Mouse (Mus musculus) midbrain, postnatal 0 days (tissue): Measurements from ENCODE around the gene Majin. TPM values are rescaled to one million over a fixed set of nuclear protein-coding genes. Genes with fewer than 3 reads are reported as not detected.
A peak's percentile ranks its signal among the peaks of the same experiment; 100 is the strongest.

ENCODE experiments used
- ATAC-seq: fragments of 200-750 bp; cut with Nextera tagmentation; 2 replicates; pipeline ENCODE4 v1.8.0; 2017; ENCODE audit warnings: moderate number of reproducible peaks, mild to moderate bottlenecking, moderate TSS enrichment, moderate library complexity; ENCODE audit not compliant: low FRiP score
- DNase-seq: peaks from one replicate; pipeline ENCODE4 v3.0.0-alpha.2; 2015; ENCODE audit warnings: low spot score
- H3K27ac ChIP-seq: fragments of 300-500 bp; sonication (generic); 2 replicates; pipeline ENCODE4 v1.5.1; 2014; ENCODE audit warnings: low read depth, mild to moderate bottlenecking, low read length, mixed read lengths
- H3K27me3 ChIP-seq: fragments of 300-500 bp; sonication (generic); 2 replicates; pipeline ENCODE4 v1.6.1; 2014; ENCODE audit warnings: low read length, control low read depth, mixed read lengths; ENCODE audit not compliant: insufficient read depth
- H3K36me3 ChIP-seq: fragments of 300-500 bp; sonication (generic); 2 replicates; pipeline ENCODE4 v1.6.1; 2014; ENCODE audit warnings: low read length, control low read depth, mixed read lengths; ENCODE audit not compliant: insufficient read depth
- H3K4me1 ChIP-seq: fragments of 300-500 bp; sonication (generic); 2 replicates; pipeline ENCODE4 v1.6.1; 2014; ENCODE audit warnings: mild to moderate bottlenecking, control low read depth, antibody characterized with exemption, low read length, mixed read lengths; ENCODE audit not compliant: insufficient read depth
- H3K4me2 ChIP-seq: fragments of 300-500 bp; sonication (generic); 2 replicates; pipeline ENCODE4 v1.6.1; 2014; ENCODE audit warnings: low read depth, mild to moderate bottlenecking, low read length, mixed read lengths; ENCODE audit not compliant: poor library complexity, severe bottlenecking
- H3K4me3 ChIP-seq: fragments of 300-500 bp; sonication (generic); 2 replicates; pipeline ENCODE4 v1.5.1; 2014; ENCODE audit warnings: low read depth, mild to moderate bottlenecking, low read length, moderate library complexity
- H3K9ac ChIP-seq: fragments of 300-500 bp; sonication (generic); replicated peaks from 2 replicates; pipeline ENCODE4 v1.6.1; 2014; ENCODE audit warnings: mild to moderate bottlenecking, low read length, moderate library complexity, mixed read lengths; ENCODE audit not compliant: poor library complexity, severe bottlenecking
- H3K9me3 ChIP-seq: fragments of 300-500 bp; sonication (generic); 2 replicates; pipeline ENCODE4 v1.6.1; 2016; ENCODE audit warnings: low read length, control low read depth
- CTCF ChIP-seq: IDR thresholded peaks from 2 replicates; pipeline ENCODE4 v1.5.1; 2016; ENCODE audit warnings: antibody characterized with exemption, mild to moderate bottlenecking
- WGBS: fragments of 180-500 bp; shearing (Covaris S2); extraction: QIAGEN DNeasy Blood & Tissue Kit; methylation state at CpG from one replicate; pipeline ENCODE4 v1.1.7; 2014; 5-methylcytosine and 5-hydroxymethylcytosine counted together
- microRNA counts: library from miRNA; unstranded; fragments of <30 nt; microRNA quantifications from one replicate; lab custom pipeline; 2015
- microRNA-seq: library from miRNA; unstranded; fragments of <30 nt; microRNA quantifications from one replicate; pipeline ENCODE4, GENCODE M21; 2016; ENCODE audit warnings: borderline number of aligned reads
- polyA plus RNA-seq: library from polyadenylated mRNA; unstranded; fragments of >200 nt; fragmentation: Nextera tagmentation; extraction: Ambion mirVana; gene quantifications from 2 replicates; pipeline ENCODE4 v1.2.1, GENCODE M21; 2015
- total RNA-seq: library from RNA; depleted of rRNA; stranded (reverse); fragments of >200 nt; gene quantifications from 2 replicates; pipeline ENCODE4 v1.2.3, GENCODE M21; 2014; rRNA removed

Majin gene
- total and polyA plus RNA-seq, 2 experiments from 2014 or later, result 0.16 TPM; not detected in 1

GRCm38 (mm10) chr19:6271206-6271605 lies 87.0 kb downstream of the Majin start:
- Histone ChIP-seq H3K4me3 (no peak overlapping the region), H3K4me2 (no peak overlapping the region), H3K36me3 (no peaks in the 10 kb centered on the region), H3K9ac (no peak overlapping the region), H3K4me1 (no peaks in the 10 kb centered on the region), H3K27ac (no peak overlapping the region), H3K27me3 (no peaks in the 10 kb centered on the region), H3K9me3 (no peaks in the 10 kb centered on the region)
- DNase-seq, result no peak
- 36% methylated on average over 8 of the region's 8 CpGs for WGBS
- TF ChIP-seq CTCF, result no peak
- no peak for ATAC-seq

GRCm38 (mm10) chr19:6272053-6272452 lies 87.9 kb downstream of the Majin start:
- Histone ChIP-seq H3K4me1 (no peaks in the 10 kb centered on the region), H3K9ac (no peak overlapping the region), H3K9me3 (no peaks in the 10 kb centered on the region), H3K4me3 (no peak overlapping the region), H3K27ac (no peak overlapping the region), H3K27me3 (no peaks in the 10 kb centered on the region), H3K36me3 (no peaks in the 10 kb centered on the region), H3K4me2 (no peak overlapping the region)
- 72% methylated on average over 7 of the region's 7 CpGs for WGBS
- DNase-seq, result no peak
- no peak for TF ChIP-seq CTCF
- ATAC-seq, result no peak

- TF ChIP-seq CTCF, result no peak
- no peaks in the 10 kb centered on the region for H3K9me3 ChIP-seq
- no peaks in the 10 kb centered on the region for H3K27me3 ChIP-seq
- no peak for ATAC-seq
- DNase-seq, result no peak
- H3K36me3 ChIP-seq, result no peaks in the 10 kb centered on the region
- no peak overlapping the region for H3K9ac ChIP-seq
- WGBS, result 80% methylated on average over 4 of the region's 4 CpGs
- H3K4me1 ChIP-seq, result no peaks in the 10 kb centered on the region
- H3K4me3 ChIP-seq, result no peak overlapping the region
- no peak overlapping the region for H3K27ac ChIP-seq
- no peak overlapping the region for H3K4me2 ChIP-seq
These were observed 88.5 kb downstream of the Majin start for GRCm38 (mm10) chr19:6272738-6273137.

GRCm38 (mm10) chr19:6273592-6273991 lies 89.4 kb downstream of the Majin start:
- Histone ChIP-seq H3K4me2 (no peak overlapping the region), H3K4me1 (peaks cover 7% of the 10 kb centered on the region; the same call in 1 of the 2 replicates), H3K9ac (no peak overlapping the region), H3K9me3 (no peaks in the 10 kb centered on the region), H3K27me3 (no peaks in the 10 kb centered on the region), H3K27ac (no peak overlapping the region), H3K4me3 (no peak overlapping the region), H3K36me3 (no peaks in the 10 kb centered on the region)
- 95% methylated on average over 4 of the region's 4 CpGs for WGBS
- TF ChIP-seq CTCF, result no peak
- ATAC-seq (no peak), DNase-seq (no peak)

MicroRNAs encoded within 50 kb of the gene (microRNA counts, 519-probe panel; counts per million panel counts)
- microRNA mmu-miR-192 (lab: Ali Mortazavi, UCI), result 528 counts per million, percentile 58 among the panel's probes with 10 or more counts

Small RNA genes lying within 50 kb of the gene (microRNA-seq; reads per million reads assigned to microRNA genes)
- gene Mir192 (102 reads per million, percentile 44 among the genes with 10 or more reads in this experiment), gene Mir194-2 (144 reads per million, percentile 50 among the genes with 10 or more reads in this experiment)

Other genes starting within 250 kb of the Majin start
- gene Pola2, start 220.2 kb upstream of the Majin start, total RNA-seq, result 17.8 and 21.6 TPM in 2 replicates
- gene Pola2, start 220.2 kb upstream of the Majin start, polyA plus RNA-seq, result 16.7 and 16.9 TPM in 2 replicates
- gene Slc22a20, start 198.2 kb upstream of the Majin start, total RNA-seq, result not detected in 2 replicates
- not detected in 2 replicates for gene Slc22a20, start 198.2 kb upstream of the Majin start, polyA plus RNA-seq
- gene Capn1, start 168.5 kb upstream of the Majin start, total RNA-seq, result 7.9 and 13.2 TPM in 2 replicates
- 3.3 and 3.9 TPM in 2 replicates for gene Capn1, start 168.5 kb upstream of the Majin start, polyA plus RNA-seq
- gene Syvn1, start 137.8 kb upstream of the Majin start, total RNA-seq, result 27.8 and 36.3 TPM in 2 replicates
- 34.6 and 34.8 TPM in 2 replicates for gene Syvn1, start 137.8 kb upstream of the Majin start, polyA plus RNA-seq
- gene Mrpl49, start 126.6 kb upstream of the Majin start, total RNA-seq, result 34.7 and 37.3 TPM in 2 replicates
- gene Mrpl49, start 126.6 kb upstream of the Majin start, polyA plus RNA-seq, result 50.0 and 55.8 TPM in 2 replicates
- gene Fau, start 126.5 kb upstream of the Majin start, total RNA-seq, result 494 and 628 TPM in 2 replicates
- 587 and 625 TPM in 2 replicates for gene Fau, start 126.5 kb upstream of the Majin start, polyA plus RNA-seq
- 53.3 and 59.1 TPM in 2 replicates for gene Znhit2, start 123.2 kb upstream of the Majin start, total RNA-seq
- 40.4 and 41.0 TPM in 2 replicates for gene Znhit2, start 123.2 kb upstream of the Majin start, polyA plus RNA-seq
- gene Tm7sf2, start 116.0 kb upstream of the Majin start, total RNA-seq, result 79.5 and 98.1 TPM in 2 replicates
- 50.2 and 51.6 TPM in 2 replicates for gene Tm7sf2, start 116.0 kb upstream of the Majin start, polyA plus RNA-seq
- gene Vps51, start 107.2 kb upstream of the Majin start, total RNA-seq, result 95.7 and 114 TPM in 2 replicates
- 92.4 and 101 TPM in 2 replicates for gene Vps51, start 107.2 kb upstream of the Majin start, polyA plus RNA-seq
- gene Tmem262, start 104.4 kb upstream of the Majin start, total RNA-seq, result not detected in 2 replicates
- gene Tmem262, start 104.4 kb upstream of the Majin start, polyA plus RNA-seq, result not detected in 2 replicates
- not detected in 2 replicates for gene Gm28374, start 102.1 kb upstream of the Majin start, total RNA-seq
- 0.81 and 1.1 TPM in 2 replicates for gene Gm28374, start 102.1 kb upstream of the Majin start, polyA plus RNA-seq
- 76.0 and 97.6 TPM in 2 replicates for gene Zfpl1, start 99.4 kb upstream of the Majin start, total RNA-seq
- gene Zfpl1, start 99.4 kb upstream of the Majin start, polyA plus RNA-seq, result 92.0 and 99.6 TPM in 2 replicates
- gene Cdca5, start 99.4 kb upstream of the Majin start, total RNA-seq, result 1.3 and 1.6 TPM in 2 replicates
- gene Cdca5, start 99.4 kb upstream of the Majin start, polyA plus RNA-seq, result 1.6 and 1.8 TPM in 2 replicates
- not detected in 2 replicates for gene AC131692.1, start 90.0 kb upstream of the Majin start, total RNA-seq
- not detected in 2 replicates for gene AC131692.1, start 90.0 kb upstream of the Majin start, polyA plus RNA-seq
- gene Naaladl1, start 78.6 kb upstream of the Majin start, total RNA-seq, result 0.42 and 1.0 TPM in 2 replicates
- 0.41 and 0.53 TPM in 2 replicates for gene Naaladl1, start 78.6 kb upstream of the Majin start, polyA plus RNA-seq
- gene Sac3d1, start 65.7 kb upstream of the Majin start, total RNA-seq, result 66.6 and 73.1 TPM in 2 replicates
- gene Sac3d1, start 65.7 kb upstream of the Majin start, polyA plus RNA-seq, result 52.6 and 53.1 TPM in 2 replicates
- 51.0 and 66.4 TPM in 2 replicates for gene Snx15, start 56.1 kb upstream of the Majin start, total RNA-seq
- gene Snx15, start 56.1 kb upstream of the Majin start, polyA plus RNA-seq, result 66.1 and 69.1 TPM in 2 replicates
- gene Batf2, start 43.4 kb upstream of the Majin start, total RNA-seq, result not detected in 2 replicates
- gene Batf2, start 43.4 kb upstream of the Majin start, polyA plus RNA-seq, result not detected in 2 replicates
- 83.4 and 123 TPM in 2 replicates for gene Arl2, start 42.8 kb upstream of the Majin start, total RNA-seq
- gene Arl2, start 42.8 kb upstream of the Majin start, polyA plus RNA-seq, result 159 and 174 TPM in 2 replicates
- not detected in 2 replicates for gene Gpha2, start 42.0 kb downstream of the Majin start, total RNA-seq
- 0.31 TPM in 1 of 2 replicates, not detected in the other for gene Gpha2, start 42.0 kb downstream of the Majin start, polyA plus RNA-seq
- gene Ppp2r5b, start 51.5 kb downstream of the Majin start, total RNA-seq, result 248 and 256 TPM in 2 replicates
- gene Ppp2r5b, start 51.5 kb downstream of the Majin start, polyA plus RNA-seq, result 177 and 189 TPM in 2 replicates
- 34.3 and 38.2 TPM in 2 replicates for gene Atg2a, start 57.3 kb downstream of the Majin start, total RNA-seq
- 9.6 and 9.7 TPM in 2 replicates for gene Atg2a, start 57.3 kb downstream of the Majin start, polyA plus RNA-seq
- 117 and 139 TPM in 2 replicates for gene Ehd1, start 92.3 kb downstream of the Majin start, total RNA-seq
- gene Ehd1, start 92.3 kb downstream of the Majin start, polyA plus RNA-seq, result 73.0 and 74.0 TPM in 2 replicates
- 4.8 and 5.4 TPM in 2 replicates for gene Cdc42bpg, start 122.1 kb downstream of the Majin start, total RNA-seq
- gene Cdc42bpg, start 122.1 kb downstream of the Majin start, polyA plus RNA-seq, result 0.20 and 0.67 TPM in 2 replicates
- 59.6 and 85.6 TPM in 2 replicates for gene Men1, start 150.6 kb downstream of the Majin start, total RNA-seq
- 56.8 and 60.6 TPM in 2 replicates for gene Men1, start 150.6 kb downstream of the Majin start, polyA plus RNA-seq
- 70.6 and 86.8 TPM in 2 replicates for gene Map4k2, start 156.7 kb downstream of the Majin start, total RNA-seq
- gene Map4k2, start 156.7 kb downstream of the Majin start, polyA plus RNA-seq, result 18.1 TPM in 2 replicates
- gene Sf1, start 179.3 kb downstream of the Majin start, total RNA-seq, result 70.5 and 92.2 TPM in 2 replicates
- 90.2 and 95.5 TPM in 2 replicates for gene Sf1, start 179.3 kb downstream of the Majin start, polyA plus RNA-seq
- gene Pygm, start 200.0 kb downstream of the Majin start, total RNA-seq, result 16.4 and 25.8 TPM in 2 replicates
- gene Pygm, start 200.0 kb downstream of the Majin start, polyA plus RNA-seq, result 11.7 and 13.2 TPM in 2 replicates
- gene Rasgrp2, start 215.0 kb downstream of the Majin start, total RNA-seq, result 250 and 291 TPM in 2 replicates
- 232 and 264 TPM in 2 replicates for gene Rasgrp2, start 215.0 kb downstream of the Majin start, polyA plus RNA-seq
- 382 and 409 TPM in 2 replicates for gene Nrxn2, start 234.3 kb downstream of the Majin start, total RNA-seq
- 74.3 and 75.7 TPM in 2 replicates for gene Nrxn2, start 234.3 kb downstream of the Majin start, polyA plus RNA-seq